In genomic region chr1:135700605-135701004, GRCm38 (mm10) we compare ENCODE assay signal across 9 mouse cellular contexts. TPM values are rescaled to one million over a fixed set of nuclear protein-coding genes. Genes with fewer than 3 reads are reported as not detected.
DNase-seq lines count a peak whose midpoint lies in the region; ATAC-seq lines count a peak whose summit lies in the region.
"Had no signal": no experiment of that assay in that cellular context is flagged by ENCODE, and none has a peak within 500 bp of the region (broad histone marks: within the 10 kb centered on the region; RNA-seq: fewer than 3 reads in every experiment).

No protein-coding gene starts in this region.

- no peaks in the 10 kb centered on the region for H3K9me3 ChIP-seq in embryonic facial prominence, embryonic 14.5 days (ENCODE audit: control insufficient read depth, low read length)

- H3K4me2 ChIP-seq in embryonic facial prominence, embryonic 14.5 days (ENCODE audit: low read depth, low read length) = no peak overlapping the region
- H3K4me2 ChIP-seq: heart, embryonic 13.5 days had no signal

- ATAC-seq in embryonic facial prominence, embryonic 14.5 days (ENCODE audit: low read depth) = 0 out of 2 replicates have a peak, but pooled peaks have one; percentile 7

- intact Hi-C loops in heart, postnatal 10 days (cut with DNase I) = loop anchor here (1.0 kb wide), 1 partner anchor 239 kb away; no protein-coding TSS in a partner anchor

- no peaks in the 10 kb centered on the region for H3K36me3 ChIP-seq in embryonic facial prominence, embryonic 14.5 days (ENCODE audit: control insufficient read depth, insufficient read depth, low read length)
- H3K36me3 ChIP-seq: heart, embryonic 13.5 days had no signal

- H3K27me3 ChIP-seq in embryonic facial prominence, embryonic 14.5 days (replicated peaks; ENCODE audit: control insufficient read depth, insufficient read depth, low read length) = no peaks in the 10 kb centered on the region; the same call in 1 of the 2 replicates
- H3K27me3 ChIP-seq: heart, embryonic 13.5 days had no signal

- WGBS in embryonic facial prominence, embryonic 14.5 days = 1% methylated on average over 7 of the region's 7 CpGs

- H3K27ac ChIP-seq in embryonic facial prominence, embryonic 14.5 days (replicated peaks; ENCODE audit: low read depth, low read length) = no peak overlapping the region
- H3K27ac ChIP-seq: heart, embryonic 13.5 days had no signal

- DNase-seq in CD4-positive, CD25-positive, alpha-beta regulatory T cell, adult 2 months (ENCODE audit: low read depth, low spot score) = peak; percentile 89
- DNase-seq in adrenal gland, adult 8-10 months = peak; percentile 41
- peak; percentile 89 for DNase-seq in embryonic facial prominence, embryonic 14.5 days (ENCODE audit: low spot score)
- DNase-seq in heart, postnatal 10 days = peak; percentile 83 to 88
- peak; percentile 83 to 84 for DNase-seq in layer of hippocampus, postnatal 10 days (ENCODE audit: low spot score in 2 of 2)
- DNase-seq in lung, postnatal 10 days = peak; percentile 83
- DNase-seq in retina, postnatal 1 day = peak; percentile 84
- peak; percentile 66 to 74 for DNase-seq in thymus, postnatal 36 days

- no peak overlapping the region for H3K4me3 ChIP-seq in embryonic facial prominence, embryonic 14.5 days (ENCODE audit: low read depth, low read length)
- H3K4me3 ChIP-seq: heart, embryonic 13.5 days had no signal

- peaks cover 21% of the 10 kb centered on the region for H3K4me1 ChIP-seq in embryonic facial prominence, embryonic 14.5 days (ENCODE audit: control insufficient read depth, insufficient read depth, low read length)

- H3K9ac ChIP-seq in embryonic facial prominence, embryonic 14.5 days (ENCODE audit: low read depth, low read length) = no peak overlapping the region
- H3K9ac ChIP-seq: heart, embryonic 13.5 days had no signal

RNA-seq across cellular contexts. Expression of gene Csrp1, which starts 19.3 kb away (rescaled TPM):
- 100 to 1,000 TPM in 1 of 4 experiments, 10 to 100 TPM in 3; 92.3 to 122 (median 99.0) TPM for total RNA-seq in adrenal gland, adult 8-10 months (2022)
- 112 and 119 TPM in 2 replicates for polyA plus RNA-seq in embryonic facial prominence, embryonic 14.5 days (2014; fragmentation: Nextera tagmentation; extraction: Ambion mirVana)
- 100 to 1,000 TPM; 107 to 117 TPM for total RNA-seq in heart, postnatal 10 days (2021)
- 10 to 100 TPM; 82.2 to 91.4 TPM for total RNA-seq in layer of hippocampus, postnatal 10 days (2021)
